Comparison of ENCODE assay signal across 9 mouse cellular contexts in genomic region chr12:69879172-69879665, GRCm38 (mm10). TPM values are rescaled to one million over a fixed set of nuclear protein-coding genes. Genes with fewer than 3 reads are reported as not detected.
A peak's percentile ranks its signal among the peaks of the same experiment; 100 is the strongest.
DNase-seq lines count a peak whose midpoint lies in the region; ATAC-seq lines count a peak whose summit lies in the region.
"Had no signal": no experiment of that assay in that cellular context is flagged by ENCODE, and none has a peak within 500 bp of the region (broad histone marks: within the 10 kb centered on the region; RNA-seq: fewer than 3 reads in every experiment).

No protein-coding gene starts in this region.

- no peaks in the 10 kb centered on the region for H3K9me3 ChIP-seq in limb, embryonic 11.5 days (ENCODE audit: control insufficient read depth, low read length)
- no peaks in the 10 kb centered on the region for H3K9me3 ChIP-seq in limb, embryonic 10.5 days (replicated peaks)
- no peaks in the 10 kb centered on the region for H3K9me3 ChIP-seq in forebrain, embryonic 11.5 days (ENCODE audit: control insufficient read depth, low read length)

- intact Hi-C loops in gastrocnemius, postnatal 36 days (cut with DNase I): no loop called here

- H3K27me3 ChIP-seq in limb, embryonic 11.5 days (ENCODE audit: control insufficient read depth, insufficient read depth, low read length): no peaks in the 10 kb centered on the region
- H3K27me3 ChIP-seq in limb, embryonic 10.5 days (ENCODE audit: low read depth, poor library complexity, severe bottlenecking): no peaks in the 10 kb centered on the region
- no peaks in the 10 kb centered on the region for H3K27me3 ChIP-seq in forebrain, embryonic 11.5 days (ENCODE audit: control insufficient read depth, insufficient read depth, low read length)
- H3K27me3 ChIP-seq: Patski had no signal

- H3K4me3 ChIP-seq in limb, embryonic 11.5 days (ENCODE audit: low read depth, low read length): no peak overlapping the region
- H3K4me3 ChIP-seq in limb, embryonic 10.5 days: no peak overlapping the region
- no peak overlapping the region for H3K4me3 ChIP-seq in forebrain, embryonic 11.5 days (ENCODE audit: low read depth, low read length)

- WGBS in limb, embryonic 11.5 days: 10% methylated on average over 4 of the region's 4 CpGs
- 7% methylated on average over 4 of the region's 4 CpGs for WGBS in limb, embryonic 10.5 days
- 6% methylated on average over 4 of the region's 4 CpGs for WGBS in forebrain, embryonic 11.5 days

- H3K9ac ChIP-seq in limb, embryonic 11.5 days (ENCODE audit: low read length): no peak overlapping the region
- H3K9ac ChIP-seq in forebrain, embryonic 11.5 days (ENCODE audit: low read length): no peak overlapping the region

- DNase-seq in limb, embryonic 11.5 days (ENCODE audit: low spot score): peak; percentile 26
- DNase-seq in limb, embryonic 10.5 days (ENCODE audit: low spot score): no peak
- no peak for DNase-seq in forebrain, embryonic 11.5 days (ENCODE audit: low spot score)
- peak; percentile 11 to 27 for DNase-seq in kidney, postnatal 4 days
- DNase-seq in retina, postnatal 1 day: peak; percentile 57
- no peak for DNase-seq in right cerebral cortex, postnatal 10 days (ENCODE audit: low spot score in 2 of 2)
- DNase-seq in frontal cortex, postnatal 36 days (ENCODE audit: low spot score in 2 of 2): no peak
- no peak for DNase-seq in gastrocnemius, postnatal 36 days

- peaks cover 6% of the 10 kb centered on the region; the same call in 1 of the 2 replicates for H3K4me1 ChIP-seq in limb, embryonic 11.5 days (ENCODE audit: control insufficient read depth, insufficient read depth, low read length)
- H3K4me1 ChIP-seq in limb, embryonic 10.5 days: peaks cover 25% of the 10 kb centered on the region
- H3K4me1 ChIP-seq in forebrain, embryonic 11.5 days (replicated peaks; ENCODE audit: control insufficient read depth, insufficient read depth, low read length): peaks cover 9% of the 10 kb centered on the region; the same call in 1 of the 2 replicates

- H3K27ac ChIP-seq in limb, embryonic 11.5 days (replicated peaks; ENCODE audit: low read depth, low read length): no peak overlapping the region
- H3K27ac ChIP-seq in limb, embryonic 10.5 days: no peak overlapping the region
- H3K27ac ChIP-seq in forebrain, embryonic 11.5 days (ENCODE audit: low read depth, low read length): no peak overlapping the region

- H3K36me3 ChIP-seq in limb, embryonic 11.5 days (ENCODE audit: control insufficient read depth, insufficient read depth, low read length): no peaks in the 10 kb centered on the region
- 0 out of 2 replicates have a peak, but pooled peaks cover 2% of the 10 kb centered on the region for H3K36me3 ChIP-seq in limb, embryonic 10.5 days
- H3K36me3 ChIP-seq in forebrain, embryonic 11.5 days (ENCODE audit: control insufficient read depth, insufficient read depth, low read length): no peaks in the 10 kb centered on the region

- H3K4me2 ChIP-seq in limb, embryonic 11.5 days (ENCODE audit: low read depth, severe bottlenecking): no peak overlapping the region
- no peak overlapping the region for H3K4me2 ChIP-seq in forebrain, embryonic 11.5 days (ENCODE audit: low read depth, low read length, severe bottlenecking)

- ATAC-seq in limb, embryonic 11.5 days (ENCODE audit: insufficient number of reproducible peaks, low FRiP score, low TSS enrichment, low read depth): no peak
- peak; percentile 75 for ATAC-seq in forebrain, embryonic 11.5 days (replicated peaks; ENCODE audit: low FRiP score)
- ATAC-seq: Patski had no signal

RNA-seq across cellular contexts. Expression of gene Atl1, which starts 13.2 kb away (rescaled TPM):
- 2.9 and 3.8 TPM in 2 replicates for polyA plus RNA-seq in limb, embryonic 11.5 days (2014; fragmentation: Nextera tagmentation; extraction: Ambion mirVana)
- polyA plus RNA-seq in limb, embryonic 10.5 days (2016; fragmentation: Nextera tagmentation; extraction: Ambion mirVana): 1.8 and 4.7 TPM in 2 replicates
- 29.8 and 32.4 TPM in 2 replicates for polyA plus RNA-seq in forebrain, embryonic 11.5 days (2014; fragmentation: Nextera tagmentation; extraction: Ambion mirVana)
- 1 to 10 TPM; 1.7 to 2.1 TPM for total RNA-seq in gastrocnemius, postnatal 36 days (2021)

RNA-seq across cellular contexts. Expression of gene Map4k5, which starts 13.8 kb away (rescaled TPM):
- 42.7 and 43.0 TPM in 2 replicates for polyA plus RNA-seq in limb, embryonic 11.5 days (2014; fragmentation: Nextera tagmentation; extraction: Ambion mirVana)
- polyA plus RNA-seq in limb, embryonic 10.5 days (2016; fragmentation: Nextera tagmentation; extraction: Ambion mirVana): 28.1 and 33.9 TPM in 2 replicates
- 31.4 and 32.7 TPM in 2 replicates for polyA plus RNA-seq in forebrain, embryonic 11.5 days (2014; fragmentation: Nextera tagmentation; extraction: Ambion mirVana)
- 10 to 100 TPM; 18.2 to 20.5 TPM for total RNA-seq in gastrocnemius, postnatal 36 days (2021)

Comparison
In these comparisons a context has a peak if more than half of its experiments do, and no peak if none do; other contexts are left out.
1. DNase-seq: peak in limb, embryonic 11.5 days (single experiment), kidney, postnatal 4 days (2 of 2) and retina, postnatal 1 day (single experiment); none in limb, embryonic 10.5 days (single experiment), forebrain, embryonic 11.5 days (single experiment), right cerebral cortex, postnatal 10 days (0 of 2), frontal cortex, postnatal 36 days (0 of 2) and gastrocnemius, postnatal 36 days (0 of 2).